Mouse (Mus musculus): ENCODE measurements at regions not wholly inside any gene's neighbourhood (a gene's known extent, or its start where the extent isn't known, plus 50 kb on each side); places are given as distances from the start of the nearest gene placed in this dataset.

DNA sequence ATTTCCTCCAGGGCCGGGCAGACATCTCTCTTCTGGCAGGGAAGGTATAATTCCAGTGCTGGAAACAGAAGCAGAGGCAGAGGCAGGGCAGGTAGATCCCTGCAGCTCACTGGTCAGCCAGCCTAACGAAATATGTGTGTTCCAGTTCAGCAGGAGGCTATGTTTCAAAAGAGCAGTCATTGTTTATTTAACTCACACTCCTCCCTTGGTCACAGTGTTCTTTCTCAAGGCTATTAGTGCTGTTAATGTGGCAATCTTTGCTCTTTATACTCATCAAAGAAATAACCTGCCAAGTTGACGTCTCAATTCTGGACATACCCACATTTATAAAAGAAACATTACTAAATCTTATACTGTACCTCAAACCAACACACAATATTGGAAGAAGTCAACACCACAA, 253.3 kb upstream of the Adgrl3 start:
- Histone ChIP-seq H3K4me1 (replicated peaks) (no peaks in the 10 kb centered on the region), H3K36me3 (no peaks in the 10 kb centered on the region), H3K4me3 (no peak overlapping the region), H3K27ac (ENCODE audit: poor library complexity, severe bottlenecking) (no peak overlapping the region), H3K9me3 (replicated peaks) (no peaks in the 10 kb centered on the region), H3K27me3 (replicated peaks) (no peaks in the 10 kb centered on the region), H3K4me2 (no peak overlapping the region), H3K9ac (no peak overlapping the region)
- 72% methylated on average over 3 of the region's 3 CpGs for WGBS
- no peak for ATAC-seq (ENCODE audit: insufficient number of reproducible peaks, low FRiP score)

DNA sequence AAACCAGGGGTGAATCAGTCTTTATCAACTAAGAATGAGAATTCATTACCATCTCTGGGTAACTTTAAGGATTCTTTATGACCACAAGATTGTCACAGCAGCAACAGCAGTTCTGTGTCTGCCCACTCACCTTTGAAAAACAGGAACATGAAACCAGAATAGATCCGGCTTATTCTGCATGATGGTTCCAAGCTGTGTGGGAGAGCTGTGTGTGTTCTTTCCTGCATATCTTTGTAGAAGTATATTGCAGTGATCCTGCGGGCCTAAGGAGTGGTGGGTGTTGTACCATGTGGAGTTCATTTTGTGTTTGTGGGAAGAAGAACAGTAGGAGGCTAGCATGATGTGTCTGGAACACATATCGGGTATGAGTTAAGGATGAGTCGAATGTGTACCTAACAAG, 236.0 kb upstream of the Adgrl3 start:
- Histone ChIP-seq H3K9me3 (replicated peaks) (no peaks in the 10 kb centered on the region), H3K27me3 (replicated peaks) (no peaks in the 10 kb centered on the region), H3K4me1 (replicated peaks) (no peaks in the 10 kb centered on the region), H3K9ac (no peak overlapping the region), H3K27ac (ENCODE audit: poor library complexity, severe bottlenecking) (no peak overlapping the region), H3K4me3 (no peak overlapping the region), H3K36me3 (no peaks in the 10 kb centered on the region), H3K4me2 (no peak overlapping the region)
- ATAC-seq (ENCODE audit: insufficient number of reproducible peaks, low FRiP score) = no peak
- WGBS = 85% methylated on average over 4 of the region's 4 CpGs

DNA sequence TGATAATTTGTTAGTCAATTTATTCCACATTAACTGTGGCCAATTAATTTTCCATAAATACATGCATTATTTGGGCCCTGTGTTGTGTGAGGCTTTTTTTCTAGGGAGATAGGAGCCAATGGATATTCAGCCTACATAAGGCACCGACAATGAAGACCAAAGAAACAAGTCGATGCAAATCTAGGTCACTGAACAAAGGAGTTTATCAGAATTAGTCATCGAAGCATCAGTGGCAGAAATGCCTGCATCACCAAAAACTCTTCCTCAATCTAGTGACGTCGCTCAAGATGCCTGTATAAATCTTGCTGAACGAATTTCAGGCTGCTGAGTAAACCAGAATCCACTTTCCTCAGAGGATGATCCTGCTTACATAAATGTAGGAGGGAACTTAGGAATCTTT, 235.2 kb upstream of the Adgrl3 start:
- no peak for ATAC-seq (ENCODE audit: insufficient number of reproducible peaks, low FRiP score)
- 81% methylated on average over 6 of the region's 6 CpGs for WGBS
- Histone ChIP-seq H3K4me2 (no peak overlapping the region), H3K4me1 (replicated peaks) (no peaks in the 10 kb centered on the region), H3K9me3 (replicated peaks) (no peaks in the 10 kb centered on the region), H3K9ac (no peak overlapping the region), H3K27me3 (replicated peaks) (no peaks in the 10 kb centered on the region), H3K27ac (ENCODE audit: poor library complexity, severe bottlenecking) (no peak overlapping the region), H3K36me3 (no peaks in the 10 kb centered on the region), H3K4me3 (no peak overlapping the region)

DNA sequence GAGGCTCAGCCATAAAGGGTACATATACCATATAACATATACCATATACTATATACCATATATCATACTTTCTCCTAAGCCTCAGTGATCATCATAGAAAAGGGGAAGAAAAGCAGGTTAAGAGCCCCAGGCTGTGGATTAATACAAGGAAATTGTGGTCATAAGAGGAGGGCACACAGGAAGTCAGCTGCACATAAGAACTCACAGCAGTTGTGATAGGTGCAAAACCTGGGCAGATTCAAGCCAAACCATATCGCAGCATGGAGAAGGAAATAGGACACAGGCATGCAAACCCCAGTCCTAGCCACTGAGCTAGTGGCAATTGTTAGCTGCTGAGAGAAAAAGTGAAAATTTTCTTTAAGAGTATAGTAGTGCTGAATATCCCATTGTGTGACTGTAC, 228.3 kb upstream of the Adgrl3 start:
- Histone ChIP-seq H3K27me3 (replicated peaks) (no peaks in the 10 kb centered on the region), H3K4me2 (no peak overlapping the region), H3K9ac (no peak overlapping the region), H3K4me1 (replicated peaks) (no peaks in the 10 kb centered on the region), H3K9me3 (replicated peaks) (no peaks in the 10 kb centered on the region), H3K27ac (ENCODE audit: poor library complexity, severe bottlenecking) (no peak overlapping the region), H3K4me3 (no peak overlapping the region), H3K36me3 (no peaks in the 10 kb centered on the region)
- 71% methylated on average over 1 of the region's 1 CpGs for WGBS
- no peak for ATAC-seq (ENCODE audit: insufficient number of reproducible peaks, low FRiP score)

DNA sequence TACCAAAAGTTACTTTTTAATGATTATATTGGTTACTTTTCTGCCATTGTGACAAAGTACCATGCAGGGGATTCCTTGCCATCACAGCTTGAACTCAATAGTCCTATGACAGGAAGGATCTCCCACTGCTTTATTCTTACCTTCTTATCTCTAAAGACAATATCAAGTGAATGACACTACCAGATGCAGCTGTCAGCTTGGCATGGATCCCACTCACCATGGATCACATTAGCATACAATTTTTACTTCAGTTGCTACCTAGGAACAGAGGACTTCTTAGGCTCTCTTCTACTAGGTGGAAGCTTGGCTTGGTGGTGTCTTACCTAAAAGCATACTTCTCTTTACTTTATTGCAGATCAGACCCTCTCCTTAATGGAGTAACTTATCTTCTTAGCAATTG, 220.2 kb upstream of the Adgrl3 start:
- Histone ChIP-seq H3K4me3 (no peak overlapping the region), H3K9me3 (replicated peaks) (no peaks in the 10 kb centered on the region), H3K4me1 (replicated peaks) (no peaks in the 10 kb centered on the region), H3K27ac (ENCODE audit: poor library complexity, severe bottlenecking) (no peak overlapping the region), H3K36me3 (no peaks in the 10 kb centered on the region), H3K9ac (no peak overlapping the region), H3K27me3 (replicated peaks) (no peaks in the 10 kb centered on the region), H3K4me2 (no peak overlapping the region)
- no peak for ATAC-seq (ENCODE audit: insufficient number of reproducible peaks, low FRiP score)

DNA sequence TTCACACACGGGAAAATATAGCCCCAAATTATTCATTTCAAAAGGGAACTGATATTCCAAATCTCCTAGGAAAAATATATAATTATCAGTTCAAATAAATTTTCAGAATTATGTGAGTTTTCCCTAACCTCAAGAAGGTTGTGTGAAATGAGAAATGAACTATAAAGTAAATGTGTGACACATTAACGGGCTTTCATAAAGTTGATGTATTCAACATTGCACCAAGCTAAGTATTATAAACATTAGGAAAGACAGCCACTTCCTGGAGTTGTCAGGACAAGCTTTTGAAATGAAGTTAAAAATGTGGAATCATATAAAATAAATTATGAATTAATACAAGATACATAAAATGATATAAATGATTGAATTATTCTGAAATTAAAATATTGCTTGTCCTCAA, 207.0 kb upstream of the Adgrl3 start:
- ATAC-seq (ENCODE audit: insufficient number of reproducible peaks, low FRiP score) = no peak
- Histone ChIP-seq H3K4me3 (no peak overlapping the region), H3K27me3 (replicated peaks) (no peaks in the 10 kb centered on the region), H3K27ac (ENCODE audit: poor library complexity, severe bottlenecking) (no peak overlapping the region), H3K9me3 (replicated peaks) (no peaks in the 10 kb centered on the region), H3K4me1 (replicated peaks) (no peaks in the 10 kb centered on the region), H3K9ac (no peak overlapping the region), H3K4me2 (no peak overlapping the region), H3K36me3 (no peaks in the 10 kb centered on the region)
- WGBS = 78% methylated on average over 2 of the region's 2 CpGs

DNA sequence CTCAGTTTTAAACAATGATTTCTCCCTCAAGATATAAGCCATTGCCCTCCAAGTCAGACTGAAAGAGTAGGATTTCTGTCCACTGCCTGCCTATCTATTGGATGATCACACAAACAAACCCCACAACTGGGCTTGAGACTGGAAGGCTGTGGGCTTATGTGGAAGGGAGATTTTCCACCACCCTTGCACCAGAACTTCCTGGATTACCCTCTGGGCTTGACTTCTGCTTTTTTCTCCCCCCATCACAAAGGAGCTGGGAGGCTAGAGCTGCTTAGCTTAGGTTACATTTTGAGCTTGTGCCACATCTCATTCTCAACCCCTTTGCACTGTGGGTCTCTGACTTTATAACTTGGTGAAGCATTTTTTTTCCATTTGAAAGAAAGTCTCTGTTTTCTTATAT, 200.7 kb upstream of the Adgrl3 start:
- Histone ChIP-seq H3K36me3 (no peaks in the 10 kb centered on the region), H3K4me1 (replicated peaks) (no peaks in the 10 kb centered on the region), H3K4me2 (no peak overlapping the region), H3K9ac (no peak overlapping the region), H3K4me3 (no peak overlapping the region), H3K27ac (ENCODE audit: poor library complexity, severe bottlenecking) (no peak overlapping the region), H3K27me3 (replicated peaks) (no peaks in the 10 kb centered on the region), H3K9me3 (replicated peaks) (no peaks in the 10 kb centered on the region)
- no peak for ATAC-seq (ENCODE audit: insufficient number of reproducible peaks, low FRiP score)

DNA sequence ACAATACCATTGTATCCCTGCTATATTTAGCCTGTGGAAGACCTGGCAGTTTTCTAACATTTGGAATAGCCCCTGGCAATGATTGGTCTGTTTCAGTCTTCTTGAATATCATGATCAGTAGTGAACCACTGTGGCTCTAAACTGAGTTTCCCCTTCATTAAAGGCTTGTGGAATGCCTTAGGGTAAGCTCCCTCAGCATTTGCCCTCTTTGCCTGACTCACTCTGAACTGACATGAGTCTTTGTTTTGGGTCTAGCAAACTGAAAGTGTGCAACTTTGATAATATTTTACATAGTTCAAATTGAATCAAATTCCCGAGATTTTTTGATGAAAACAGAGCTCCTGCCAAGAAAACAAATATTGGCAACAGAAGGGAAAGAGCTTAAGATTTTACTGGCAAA, 177.4 kb upstream of the Adgrl3 start:
- no peak overlapping the region for H3K27ac ChIP-seq (ENCODE audit: poor library complexity, severe bottlenecking)
- H3K4me2 ChIP-seq = no peak overlapping the region
- no peak overlapping the region for H3K4me3 ChIP-seq
- H3K9ac ChIP-seq = no peak overlapping the region
- H3K27me3 ChIP-seq (replicated peaks) = no peaks in the 10 kb centered on the region
- H3K4me1 ChIP-seq (replicated peaks) = no peaks in the 10 kb centered on the region
- no peaks in the 10 kb centered on the region for H3K9me3 ChIP-seq (replicated peaks)
- 53% methylated on average over 1 of the region's 1 CpGs for WGBS
- H3K36me3 ChIP-seq = no peaks in the 10 kb centered on the region
- no peak for ATAC-seq (ENCODE audit: insufficient number of reproducible peaks, low FRiP score)

DNA sequence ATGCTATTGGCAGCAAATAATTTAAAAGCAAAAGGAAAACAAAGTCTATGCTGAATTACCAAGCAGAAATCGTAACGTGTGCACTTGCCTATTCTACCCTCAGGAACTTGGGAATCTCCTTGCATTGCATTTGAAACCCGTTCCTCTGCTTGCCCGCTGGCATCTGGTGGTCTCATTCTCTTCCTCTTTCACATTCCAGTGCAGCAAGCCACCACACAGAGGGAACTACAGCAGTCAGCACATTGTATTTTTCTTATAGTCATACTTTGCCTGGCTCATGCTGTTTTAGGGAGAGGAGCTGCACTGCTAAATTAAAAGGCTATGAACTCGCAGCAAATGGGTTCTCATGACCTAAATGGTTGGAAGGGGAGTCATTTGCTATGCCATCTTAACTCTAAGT, 164.9 kb upstream of the Adgrl3 start:
- Histone ChIP-seq H3K9me3 (replicated peaks) (no peaks in the 10 kb centered on the region), H3K4me3 (no peak overlapping the region), H3K9ac (no peak overlapping the region), H3K4me2 (no peak overlapping the region), H3K27me3 (replicated peaks) (no peaks in the 10 kb centered on the region), H3K27ac (ENCODE audit: poor library complexity, severe bottlenecking) (no peak overlapping the region), H3K4me1 (replicated peaks) (no peaks in the 10 kb centered on the region; the same call in 1 of the 2 replicates), H3K36me3 (no peaks in the 10 kb centered on the region)
- 77% methylated on average over 5 of the region's 5 CpGs for WGBS
- no peak for ATAC-seq (ENCODE audit: insufficient number of reproducible peaks, low FRiP score)

DNA sequence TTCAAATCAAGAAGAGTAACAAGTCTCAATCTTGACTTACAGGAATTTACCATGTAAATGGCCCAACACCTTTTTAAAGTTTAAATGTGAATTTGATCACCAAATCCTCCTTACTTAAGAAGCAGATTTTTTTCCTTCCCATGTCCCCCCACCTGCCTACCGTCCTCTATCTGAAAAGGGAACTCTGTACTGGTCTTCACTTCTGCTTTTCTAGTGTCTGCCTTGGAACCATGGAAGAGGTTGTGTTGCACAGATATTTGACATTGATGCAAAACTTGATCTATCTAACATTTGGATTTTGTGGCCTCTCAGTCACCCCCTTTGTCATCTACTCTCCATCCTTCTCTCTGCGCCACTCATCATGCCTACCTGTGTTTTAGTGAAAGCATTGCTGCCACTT, 143.3 kb upstream of the Adgrl3 start:
- Histone ChIP-seq H3K4me1 (replicated peaks) (no peaks in the 10 kb centered on the region), H3K9me3 (replicated peaks) (no peaks in the 10 kb centered on the region), H3K4me2 (no peak overlapping the region), H3K4me3 (no peak overlapping the region), H3K36me3 (no peaks in the 10 kb centered on the region), H3K27me3 (replicated peaks) (no peaks in the 10 kb centered on the region), H3K9ac (no peak overlapping the region), H3K27ac (ENCODE audit: poor library complexity, severe bottlenecking) (no peak overlapping the region)
- no peak for ATAC-seq (ENCODE audit: insufficient number of reproducible peaks, low FRiP score)
- WGBS = 83% methylated on average over 2 of the region's 2 CpGs

DNA sequence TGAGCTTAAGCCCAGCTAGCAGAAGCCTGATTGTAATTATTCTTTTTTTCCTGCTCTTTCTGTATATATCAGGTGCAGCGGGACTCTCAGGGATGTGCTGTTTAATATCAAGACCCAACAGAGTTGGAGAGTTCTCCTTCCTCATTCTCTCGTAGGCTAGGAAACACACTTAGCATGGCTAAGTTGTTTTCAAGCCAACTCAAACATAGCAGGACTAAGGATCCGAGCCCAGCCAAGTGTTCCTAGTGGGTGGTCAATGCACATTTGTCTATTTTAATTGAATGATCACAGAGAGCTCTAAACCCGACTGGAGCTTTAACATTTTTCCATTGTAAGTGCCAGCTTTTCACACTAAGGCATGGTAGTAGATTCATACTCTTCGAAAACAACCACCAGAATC, 121.7 kb upstream of the Adgrl3 start:
- H3K4me2 ChIP-seq = no peak overlapping the region
- H3K9me3 ChIP-seq (replicated peaks) = no peaks in the 10 kb centered on the region
- no peak overlapping the region for H3K4me3 ChIP-seq
- no peak for ATAC-seq (ENCODE audit: insufficient number of reproducible peaks, low FRiP score)
- no peaks in the 10 kb centered on the region for H3K4me1 ChIP-seq (replicated peaks)
- H3K9ac ChIP-seq = no peak overlapping the region
- H3K27me3 ChIP-seq (replicated peaks) = no peaks in the 10 kb centered on the region
- H3K27ac ChIP-seq (ENCODE audit: poor library complexity, severe bottlenecking) = no peak overlapping the region
- no peaks in the 10 kb centered on the region for H3K36me3 ChIP-seq
- 63% methylated on average over 5 of the region's 5 CpGs for WGBS

DNA sequence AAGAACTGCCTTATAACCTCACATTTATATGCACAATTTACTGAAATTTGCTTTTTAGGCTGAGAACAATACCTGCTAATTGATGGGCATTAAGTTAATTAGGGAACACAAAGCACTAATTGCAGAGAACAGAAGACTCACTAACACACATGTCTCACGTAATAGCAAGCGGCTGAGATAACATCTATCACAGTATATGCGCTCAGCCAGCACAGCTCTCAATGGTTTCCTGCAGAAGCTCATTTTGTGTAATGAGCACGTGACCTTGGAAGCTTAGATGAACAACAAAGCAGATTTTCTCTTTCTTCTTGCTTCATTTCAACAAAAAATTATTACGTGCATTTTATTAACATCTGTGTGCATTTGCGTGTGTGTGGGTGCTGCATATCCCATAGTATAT, 111.2 kb upstream of the Adgrl3 start:
- WGBS = 77% methylated on average over 6 of the region's 6 CpGs
- Histone ChIP-seq H3K36me3 (no peaks in the 10 kb centered on the region), H3K4me1 (replicated peaks) (no peaks in the 10 kb centered on the region), H3K4me2 (no peak overlapping the region), H3K27ac (ENCODE audit: poor library complexity, severe bottlenecking) (no peak overlapping the region), H3K9ac (no peak overlapping the region), H3K27me3 (replicated peaks) (no peaks in the 10 kb centered on the region), H3K4me3 (no peak overlapping the region), H3K9me3 (replicated peaks) (no peaks in the 10 kb centered on the region)
- no peak for ATAC-seq (ENCODE audit: insufficient number of reproducible peaks, low FRiP score)

DNA sequence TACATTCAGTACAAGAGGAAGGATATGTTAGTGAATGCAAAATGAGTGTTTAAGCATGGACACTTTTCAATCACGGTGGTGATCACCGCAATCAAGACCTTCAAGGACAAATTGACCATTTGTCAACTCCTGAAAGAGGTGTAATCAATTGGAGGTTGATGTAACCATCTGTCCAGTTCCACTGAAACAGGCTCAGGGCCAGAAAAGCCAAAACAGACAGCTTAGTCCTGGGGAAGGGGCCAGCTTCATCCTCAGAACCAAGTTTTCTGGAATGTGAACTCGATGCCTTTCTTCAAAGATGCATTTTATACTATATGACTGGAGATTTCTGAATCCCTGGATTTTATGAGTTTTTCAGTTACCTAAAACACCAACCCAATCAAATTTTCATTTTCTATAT, 81.1 kb upstream of the Adgrl3 start:
- Histone ChIP-seq H3K4me1 (replicated peaks) (no peaks in the 10 kb centered on the region), H3K9me3 (replicated peaks) (no peaks in the 10 kb centered on the region), H3K4me2 (no peak overlapping the region), H3K9ac (no peak overlapping the region), H3K27ac (ENCODE audit: poor library complexity, severe bottlenecking) (no peak overlapping the region), H3K27me3 (replicated peaks) (no peaks in the 10 kb centered on the region), H3K4me3 (no peak overlapping the region), H3K36me3 (no peaks in the 10 kb centered on the region)
- no peak for ATAC-seq (ENCODE audit: insufficient number of reproducible peaks, low FRiP score)
- 83% methylated on average over 3 of the region's 3 CpGs for WGBS
